Mouse (Mus musculus) olfactory bulb, adult 2 months (tissue): ENCODE data around the gene Pqbp1.

Experiments
- CTCF ChIP-seq: fragments of 200-500 bp; IDR thresholded peaks from 2 replicates; pipeline ENCODE4 v1.5.1; 2012; ENCODE audit warnings: low read depth, mild to moderate bottlenecking, low read length, moderate library complexity; ENCODE audit not compliant: insufficient read depth
- POLR2A ChIP-seq: fragments of 200-500 bp; IDR thresholded peaks from 2 replicates; pipeline ENCODE4 v1.6.1; 2012; ENCODE audit warnings: mild to moderate bottlenecking, low read depth, low read length, moderate library complexity; ENCODE audit not compliant: insufficient read depth

GRCm38 (mm10) chrX:7919601-7920383 lies 20.7 kb upstream of the Pqbp1 start, which contains the start of gene Pcsk1n:
- no peak for TF ChIP-seq CTCF
- TF ChIP-seq POLR2A, result peak; percentile 49; the same call in 1 of the 2 replicates
